Mouse (Mus musculus) inflammation-experienced regulatory T-cells, adult 6 months (primary cell): Measurements from ENCODE around the gene Hpcal1. TPM values are rescaled to one million over a fixed set of nuclear protein-coding genes. Genes with fewer than 3 reads are reported as not detected.
"Not testable (repeated sequence)": the region's sequence is repeated elsewhere in the genome, so short reads cannot be mapped to it uniquely, and the experiment has no call there.

Source experiments
- ATAC-seq: one replicate; pipeline ENCODE4 v1.8.0; 2017
- polyA plus RNA-seq, 3 experiments: library from polyadenylated mRNA; unstranded; fragments of 100-300 nt; shearing (Covaris generic); gene quantifications; one replicate each; pipeline ENCODE4 v1.2.1; 2017

Gene Hpcal1
- polyA plus RNA-seq, 3 experiments from 2014 or later, result 55.6 to 103 (median 69.5) TPM

- no peak for ATAC-seq
Observed at GRCm38 (mm10) chr12:17741637-17742364, 51.1 kb downstream of the Hpcal1 start.

DNA sequence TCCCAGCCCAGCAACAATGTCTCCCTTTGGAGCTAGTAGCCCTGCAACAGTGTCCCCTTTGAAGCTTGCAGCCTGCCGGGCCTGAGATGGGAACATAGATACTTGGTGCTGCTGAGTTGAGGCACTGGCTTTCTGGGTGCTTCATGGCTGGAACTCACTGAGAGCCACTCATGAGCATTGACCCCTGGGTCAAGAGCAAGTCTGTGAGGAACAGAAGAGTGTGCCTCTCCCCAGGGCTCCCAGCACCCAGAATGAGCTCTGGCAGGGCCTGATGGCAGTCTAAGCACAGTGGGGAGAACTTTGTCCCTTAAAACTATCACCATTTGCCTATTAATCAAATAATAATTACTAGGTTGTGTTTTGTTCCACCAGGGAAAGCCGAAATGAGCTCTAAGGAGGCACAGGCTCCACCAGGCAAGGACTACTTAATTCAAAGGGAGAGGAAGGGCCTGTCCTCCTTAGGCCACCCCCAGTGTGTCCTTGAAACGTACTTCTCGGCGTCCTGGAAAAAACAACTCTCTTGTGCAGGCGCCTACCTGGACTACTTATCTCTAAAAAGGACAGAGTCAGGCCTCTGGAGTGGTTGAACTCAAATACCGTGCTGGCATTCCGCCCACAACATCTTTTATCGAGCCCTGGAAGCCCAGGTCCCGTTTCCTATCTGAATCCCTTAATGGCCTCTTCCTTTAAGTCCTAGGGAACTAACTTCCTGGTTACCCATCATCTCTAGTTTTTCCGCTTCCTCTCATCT is 52.1 kb downstream of the Hpcal1 start:
- ATAC-seq, result no peak

GRCm38 (mm10) chr12:17745431-17745830 is 54.8 kb downstream of the Hpcal1 start:
- ATAC-seq, result no peak

GRCm38 (mm10) chr12:17746725-17747124 is 56.1 kb downstream of the Hpcal1 start:
- ATAC-seq, result no peak

DNA sequence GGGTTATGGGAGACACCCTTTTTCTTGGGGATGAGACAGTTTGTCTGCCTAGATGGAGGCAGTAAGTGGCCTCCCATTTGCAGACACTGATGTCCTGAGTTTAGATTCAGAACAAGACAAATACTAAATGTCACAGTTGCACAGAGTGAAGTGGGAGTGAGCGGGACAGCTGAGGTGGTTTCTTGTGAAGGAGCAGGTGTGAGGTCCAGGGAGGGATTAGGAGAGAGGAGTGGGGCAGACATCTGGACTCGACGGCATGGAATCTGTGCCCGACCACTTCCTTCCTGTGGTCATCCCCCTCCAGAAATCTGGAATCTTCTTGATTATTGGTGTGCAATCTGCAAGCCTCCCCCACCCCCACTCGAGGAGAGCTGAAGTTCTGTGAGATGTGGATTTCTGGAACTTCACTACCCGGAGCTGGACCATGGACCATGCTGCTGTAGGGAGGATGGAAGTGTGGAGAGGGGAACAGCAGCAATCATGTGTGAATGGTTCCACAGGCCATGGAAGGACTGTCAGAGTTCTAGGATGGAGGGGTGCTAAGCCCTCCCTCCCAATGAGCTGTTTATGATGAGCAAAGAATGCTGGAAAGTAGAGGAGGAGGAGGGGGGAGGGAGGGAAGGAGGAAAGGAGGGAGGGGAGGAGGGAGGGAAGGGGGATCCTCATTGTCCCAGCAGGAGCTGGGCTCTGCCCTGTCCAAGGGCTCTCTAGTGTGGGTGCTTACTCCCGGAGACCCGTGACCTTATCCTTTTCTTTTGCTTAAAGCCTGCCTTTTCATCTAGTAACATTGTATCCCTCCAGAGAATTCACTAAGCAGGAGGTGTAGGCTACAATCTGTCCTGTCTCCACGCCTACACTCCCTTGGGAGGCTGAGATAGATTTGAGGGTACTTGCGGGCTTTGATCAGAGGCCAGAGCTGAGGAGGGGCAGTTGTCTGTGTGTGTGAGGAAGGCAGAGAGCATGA is 56.8 kb downstream of the Hpcal1 start:
- ATAC-seq, result no peak

GRCm38 (mm10) chr12:17748155-17748529 is 57.5 kb downstream of the Hpcal1 start:
- no peak for ATAC-seq

- ATAC-seq, result no peak
Observed at GRCm38 (mm10) chr12:17749784-17750183, 59.1 kb downstream of the Hpcal1 start.

GRCm38 (mm10) chr12:17750500-17750899 is 59.8 kb downstream of the Hpcal1 start:
- peak; percentile 73 for ATAC-seq

DNA sequence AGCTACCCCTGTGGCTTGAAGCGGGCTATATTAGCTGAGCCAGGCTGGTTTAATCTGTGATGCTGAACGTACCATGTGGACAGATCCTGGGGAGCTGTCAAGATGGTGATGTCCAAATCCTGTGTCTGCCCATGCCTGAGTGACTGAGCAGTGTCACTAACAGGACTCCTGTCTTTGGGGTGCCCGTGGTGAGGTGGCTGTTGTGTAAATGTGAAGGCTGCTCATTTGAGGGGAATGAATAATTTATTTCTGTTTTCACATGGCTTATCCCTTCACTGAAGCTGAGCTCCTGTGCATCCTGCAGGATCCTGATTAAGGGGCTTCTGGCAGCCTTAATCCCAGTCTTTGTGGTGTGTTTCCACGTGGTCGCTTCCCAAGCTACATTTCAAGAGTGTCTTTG is 62.2 kb downstream of the Hpcal1 start:
- no peak for ATAC-seq

DNA sequence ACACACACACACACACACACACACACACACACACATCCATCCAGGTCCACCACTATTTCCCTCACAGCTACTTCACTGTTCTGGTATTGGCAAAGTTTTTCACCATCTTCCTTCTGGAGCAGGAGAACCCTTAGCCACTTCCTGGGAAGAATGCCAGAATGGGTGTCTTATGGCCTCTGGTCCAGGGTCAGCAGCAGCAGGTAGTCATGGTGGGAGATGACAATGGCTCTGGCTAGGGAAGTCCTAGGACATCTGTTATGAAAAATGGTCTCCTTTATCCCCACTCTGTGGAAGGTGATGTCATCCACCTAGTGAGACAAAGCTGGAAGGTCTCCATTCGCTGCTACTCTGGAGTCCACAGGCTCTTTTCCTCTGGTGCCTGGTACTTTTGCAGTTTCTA is 64.1 kb downstream of the Hpcal1 start:
- ATAC-seq, result no peak

- ATAC-seq, result no peak
Observed at GRCm38 (mm10) chr12:17756891-17757290, 66.2 kb downstream of the Hpcal1 start.

DNA sequence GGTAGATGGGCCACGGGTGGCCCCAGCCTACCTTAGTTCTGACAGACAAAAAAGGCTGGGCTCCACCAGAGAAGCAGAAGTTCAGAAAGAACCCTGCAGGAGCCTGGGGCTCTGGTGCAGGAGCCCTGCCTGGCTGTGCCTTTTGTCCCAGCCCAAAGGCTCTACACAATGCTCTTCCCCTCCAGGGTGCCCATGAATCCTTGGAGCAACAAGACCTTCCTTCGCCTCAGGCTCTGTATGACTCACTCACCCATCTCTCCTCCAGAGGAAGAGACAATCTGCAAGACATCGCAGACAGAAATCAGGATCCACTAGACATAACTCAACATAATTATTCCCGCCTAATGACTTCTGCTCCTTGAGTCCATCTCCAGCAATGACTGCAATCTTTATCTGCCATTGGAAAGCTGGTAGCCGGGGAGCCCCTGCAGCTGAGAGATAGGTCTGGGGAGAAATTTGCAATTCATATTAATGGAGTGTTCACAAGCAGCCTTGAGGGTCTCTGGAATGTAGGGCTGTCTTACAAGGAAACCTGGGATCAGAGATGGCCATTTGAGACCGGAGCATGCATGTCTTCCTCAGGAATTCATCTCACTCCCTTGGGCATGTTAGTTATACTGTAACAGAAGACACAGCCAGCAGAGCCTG is 71.8 kb downstream of the Hpcal1 start:
- no peak for ATAC-seq

DNA sequence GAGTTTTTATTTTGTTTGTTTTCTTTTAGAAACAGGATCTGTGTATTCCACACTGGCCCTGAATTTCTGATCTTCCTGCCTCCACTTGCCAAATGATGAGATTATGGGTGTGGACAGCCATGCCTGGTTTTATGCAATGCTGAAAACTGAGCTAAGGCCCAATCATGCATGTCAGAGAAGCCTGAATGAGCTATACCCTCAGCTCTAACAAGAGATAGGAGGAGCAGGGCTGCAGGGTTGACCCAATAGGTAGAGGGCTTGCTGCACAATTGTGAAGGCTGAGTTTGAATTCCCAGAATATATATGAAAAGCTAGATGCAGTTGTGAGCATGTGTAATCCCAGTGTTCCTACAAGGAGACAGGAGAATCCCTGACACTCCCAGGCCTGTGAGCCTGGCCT is 72.4 kb downstream of the Hpcal1 start:
- no peak for ATAC-seq

- no peak for ATAC-seq
Observed at GRCm38 (mm10) chr12:17764005-17764404, 73.3 kb downstream of the Hpcal1 start.

DNA sequence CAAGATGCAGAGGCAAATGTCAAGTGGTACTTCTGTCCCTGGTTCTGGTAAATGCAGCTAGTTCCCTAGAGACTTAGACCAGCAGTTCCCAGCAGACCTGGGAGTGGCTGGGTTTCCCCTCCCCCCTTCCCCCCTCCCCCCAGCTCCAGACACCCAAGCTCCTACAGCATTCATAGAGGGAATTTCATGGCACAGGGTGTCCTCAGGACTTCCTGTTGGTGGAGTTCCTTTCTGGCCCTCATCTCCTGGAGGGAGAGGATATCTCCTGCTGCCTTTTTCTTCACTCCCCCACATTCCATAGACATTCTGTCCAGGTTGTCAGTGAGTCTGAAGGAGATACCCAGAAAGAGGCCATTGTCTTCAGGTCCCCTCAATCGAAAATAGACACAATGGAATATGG is 76.9 kb downstream of the Hpcal1 start:
- not testable (repeated sequence) for ATAC-seq

GRCm38 (mm10) chr12:17769476-17770172 is 79.0 kb downstream of the Hpcal1 start:
- ATAC-seq, result no peak

GRCm38 (mm10) chr12:17770538-17770937 is 79.9 kb downstream of the Hpcal1 start:
- ATAC-seq, result no peak

DNA sequence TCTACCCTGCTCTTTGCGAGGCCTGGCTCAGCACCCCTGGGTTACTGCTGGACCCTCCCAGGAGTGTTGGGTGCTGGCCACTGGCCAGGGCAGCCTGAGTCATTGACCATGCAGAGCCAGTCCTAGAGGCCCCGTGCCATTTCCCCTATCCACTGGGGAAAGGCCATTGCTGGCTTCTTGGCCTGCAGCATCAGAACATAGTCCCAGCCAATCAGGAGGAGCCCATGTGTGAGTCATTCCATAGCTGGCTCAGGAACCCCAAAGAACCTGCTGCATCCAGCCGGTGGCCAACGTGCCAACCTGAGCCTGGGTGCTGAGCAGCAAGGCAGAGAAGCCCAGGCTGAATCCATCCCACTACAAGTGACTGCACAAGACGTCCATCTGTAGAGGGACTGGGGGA is 83.1 kb downstream of the Hpcal1 start:
- ATAC-seq, result not testable (repeated sequence)

- not testable (repeated sequence) for ATAC-seq
Observed at GRCm38 (mm10) chr12:17774842-17775241, 84.2 kb downstream of the Hpcal1 start.

DNA sequence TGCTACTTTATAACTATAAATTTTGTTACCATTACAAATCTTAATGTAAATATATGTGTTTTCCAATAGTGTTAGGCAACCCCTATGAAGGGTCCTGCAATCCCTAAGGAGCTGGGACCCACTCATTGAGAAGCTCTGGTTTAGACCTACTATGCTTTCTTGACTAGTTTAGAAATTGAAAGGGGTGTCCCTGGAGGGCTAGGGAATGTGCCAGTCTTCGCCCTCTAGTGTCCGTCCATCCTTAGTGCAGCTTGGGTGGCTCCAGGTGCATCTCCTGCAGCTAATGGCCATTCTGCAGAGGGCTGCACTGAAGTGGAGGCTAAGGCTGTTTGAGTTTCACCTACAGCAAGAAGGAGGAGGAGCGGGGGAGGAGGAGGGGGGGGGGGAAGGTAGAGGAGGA is 87.7 kb downstream of the Hpcal1 start:
- ATAC-seq, result peak; percentile 67

DNA sequence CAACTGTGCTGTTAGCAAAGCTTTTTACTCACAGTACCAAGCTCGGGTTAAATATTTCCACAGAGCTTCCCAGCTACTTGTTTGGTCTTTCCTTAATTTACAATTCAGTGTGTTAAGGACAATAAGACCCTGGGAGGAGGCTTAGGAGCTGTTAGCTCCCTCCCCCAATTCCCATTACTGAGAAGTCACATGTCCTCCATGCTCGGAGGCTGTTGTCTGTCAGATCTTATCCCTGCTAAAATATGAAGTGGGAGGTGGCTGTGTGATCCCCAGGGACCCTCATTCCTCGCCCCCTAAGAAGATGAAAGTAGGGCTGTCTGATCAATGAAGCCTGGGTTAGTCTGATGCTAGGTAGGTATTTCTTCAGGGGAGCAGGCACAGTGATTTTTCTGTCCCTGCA is 88.4 kb downstream of the Hpcal1 start:
- no peak for ATAC-seq

- no peak for ATAC-seq
Observed at GRCm38 (mm10) chr12:17789486-17789885, 98.8 kb downstream of the Hpcal1 start.
